Mouse (Mus musculus) urinary bladder, postnatal 0 days (tissue): ENCODE results near the gene Chst7. TPM values are rescaled to one million over a fixed set of nuclear protein-coding genes. Genes with fewer than 3 reads are reported as not detected.

Experiments used
- polyA plus RNA-seq: library from polyadenylated mRNA; unstranded; fragments of >200 nt; fragmentation: Nextera tagmentation; extraction: Ambion mirVana; gene quantifications from 2 replicates; pipeline ENCODE4 v1.2.1, GENCODE M21; 2015

Chst7 gene
- 3.6 and 4.3 TPM in 2 replicates for polyA plus RNA-seq

DNA sequence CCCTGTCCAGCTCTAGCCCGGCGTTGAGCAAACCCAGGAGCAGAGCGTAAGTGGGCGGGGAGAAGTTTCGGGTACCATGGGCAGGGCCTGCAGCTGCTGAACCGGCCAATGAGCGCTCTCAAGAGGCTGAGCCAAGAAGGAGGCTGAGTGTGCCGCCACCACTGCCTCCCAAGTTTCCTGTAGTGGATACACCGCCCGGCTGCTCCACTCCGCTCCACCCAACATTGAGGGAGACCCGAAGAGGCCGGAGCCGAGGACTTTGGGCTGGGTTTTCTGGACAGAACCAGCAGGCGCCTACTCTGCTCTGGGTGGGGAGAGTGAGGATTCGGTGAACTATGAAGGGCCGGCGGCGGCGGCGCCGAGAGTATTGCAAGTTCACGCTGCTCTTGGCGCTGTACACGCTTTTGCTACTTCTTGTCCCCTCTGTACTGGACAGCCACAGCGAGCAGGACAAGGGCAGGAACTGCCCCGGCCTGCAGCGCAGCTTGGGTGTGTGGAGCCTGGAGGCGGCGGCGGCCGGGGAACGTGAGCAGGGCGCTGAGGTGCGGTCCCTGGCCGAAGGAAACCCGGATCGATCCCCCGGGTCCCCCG lies at the start of gene Chst7:
Gene Chst7 (plus strand): TSS at position 180 of the 591 bp plus-strand sequence.

Other genes with a start within 250 kb of the Chst7 start
- 0.95 and 1.3 TPM in 2 replicates for gene Slc9a7, start 232.2 kb downstream of the Chst7 start, polyA plus RNA-seq